Mouse (Mus musculus): ENCODE measurements around the gene Stk40. TPM values are rescaled to one million over a fixed set of nuclear protein-coding genes. Genes with fewer than 3 reads are reported as not detected.
A peak's percentile ranks its signal among the peaks of the same experiment; 100 is the strongest.

The Stk40 gene
- polyA plus RNA-seq, 1 experiment from 2014 or later: 37.7 TPM

DNA sequence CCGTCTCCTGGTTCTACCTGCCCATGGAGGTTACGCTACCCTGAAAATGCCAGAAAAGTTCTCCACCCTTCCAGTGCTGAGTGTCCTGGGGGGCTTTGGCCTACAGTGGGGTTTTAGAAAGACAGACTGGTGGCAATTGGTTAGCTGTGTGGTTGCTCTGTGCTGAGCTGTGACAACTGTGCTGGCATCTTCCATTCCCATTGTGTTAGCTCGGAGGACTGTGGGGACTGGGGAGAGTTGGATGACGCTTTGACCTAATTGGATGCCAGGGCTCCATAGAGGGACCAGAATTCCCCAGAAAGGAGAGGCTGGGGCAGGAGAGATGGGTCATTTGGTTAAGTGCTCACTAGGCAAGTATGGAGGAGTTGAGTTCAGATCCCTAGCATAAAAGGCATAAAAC, 30.5 kb downstream of the Stk40 start:
- H3K36me3 ChIP-seq: peaks cover 85% of the 10 kb centered on the region
- H3K4me2 ChIP-seq: no peak overlapping the region
- ATAC-seq (ENCODE audit: low read depth): no peak
- no peak overlapping the region for H3K27ac ChIP-seq (replicated peaks)
- H3K27me3 ChIP-seq: no peaks in the 10 kb centered on the region
- H3K9me3 ChIP-seq: no peaks in the 10 kb centered on the region
- no peak overlapping the region for H3K4me3 ChIP-seq
- H3K4me1 ChIP-seq (replicated peaks): peaks cover 41% of the 10 kb centered on the region
- H3K9ac ChIP-seq: no peak overlapping the region
- 88% methylated on average over 4 of the region's 4 CpGs for WGBS

DNA sequence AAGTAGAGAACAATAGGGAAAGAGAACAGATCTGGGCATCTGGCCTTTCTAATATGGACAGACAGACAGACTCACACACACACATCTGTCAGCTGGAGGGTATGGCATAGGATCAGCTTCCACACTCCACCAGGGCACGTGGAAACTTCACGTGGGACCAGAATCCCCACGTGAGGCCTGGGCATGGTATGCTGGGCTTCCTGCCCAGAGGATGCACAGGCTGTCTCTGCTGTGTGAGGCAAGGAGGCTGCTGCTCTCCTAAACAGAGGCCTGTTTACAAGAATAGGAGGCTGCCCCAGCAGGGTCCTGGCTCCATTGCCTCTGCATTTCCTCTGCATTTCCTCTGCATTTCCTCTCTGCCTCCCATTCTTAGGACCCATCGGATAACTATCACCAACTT, 30.9 kb downstream of the Stk40 start:
- ATAC-seq (ENCODE audit: low read depth): no peak
- Histone ChIP-seq H3K9me3 (no peaks in the 10 kb centered on the region), H3K27ac (replicated peaks) (no peak overlapping the region), H3K36me3 (peaks cover 85% of the 10 kb centered on the region), H3K4me2 (no peak overlapping the region), H3K4me3 (no peak overlapping the region), H3K4me1 (replicated peaks) (peaks cover 41% of the 10 kb centered on the region), H3K27me3 (no peaks in the 10 kb centered on the region), H3K9ac (no peak overlapping the region)
- WGBS: 88% methylated on average over 4 of the region's 4 CpGs

- Histone ChIP-seq H3K9ac (no peak overlapping the region), H3K4me1 (replicated peaks) (peaks cover 12% of the 10 kb centered on the region), H3K4me2 (no peak overlapping the region), H3K27ac (replicated peaks) (no peak overlapping the region), H3K4me3 (no peak overlapping the region), H3K27me3 (no peaks in the 10 kb centered on the region), H3K36me3 (peaks cover 75% of the 10 kb centered on the region), H3K9me3 (no peaks in the 10 kb centered on the region)
- 72% methylated on average over 4 of the region's 4 CpGs for WGBS
- no peak for ATAC-seq (ENCODE audit: low read depth)
These were observed 34.0 kb downstream of the Stk40 start for GRCm38 (mm10) chr4:126137773-126138172.

DNA sequence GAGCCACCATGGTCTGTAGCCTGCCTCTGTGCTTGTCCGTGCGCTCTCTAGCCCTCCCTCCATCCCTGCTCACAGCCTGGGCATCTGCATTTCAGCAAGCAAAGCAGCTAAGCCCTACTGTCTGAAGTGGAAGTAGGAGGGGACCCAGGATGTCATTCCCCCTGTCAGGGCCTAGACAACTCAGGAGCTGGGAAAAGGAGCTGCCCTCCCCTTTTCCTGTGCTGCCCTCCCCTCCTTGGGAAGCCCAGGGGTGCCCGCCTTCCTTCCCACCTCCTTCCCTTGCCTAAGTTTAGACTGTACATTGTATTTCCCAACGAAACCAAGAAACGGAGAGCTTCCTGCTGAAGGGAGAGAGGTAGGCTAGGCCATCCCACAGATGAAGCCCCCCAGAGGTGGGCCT, 37.3 kb downstream of the Stk40 start:
- Histone ChIP-seq H3K27me3 (no peaks in the 10 kb centered on the region), H3K9me3 (no peaks in the 10 kb centered on the region), H3K27ac (replicated peaks) (no peak overlapping the region), H3K4me2 (no peak overlapping the region), H3K9ac (no peak overlapping the region), H3K36me3 (peaks cover 48% of the 10 kb centered on the region), H3K4me3 (no peak overlapping the region), H3K4me1 (replicated peaks) (no peaks in the 10 kb centered on the region)
- no peak for ATAC-seq (ENCODE audit: low read depth)
- WGBS: 80% methylated on average over 5 of the region's 5 CpGs

GRCm38 (mm10) chr4:126145396-126145795, 41.6 kb downstream of the Stk40 start:
- H3K36me3 ChIP-seq: peaks cover 5% of the 10 kb centered on the region
- no peak for ATAC-seq (ENCODE audit: low read depth)

GRCm38 (mm10) chr4:126146974-126147532, 43.3 kb downstream of the Stk40 start:
- H3K4me3 ChIP-seq: no peak overlapping the region
- peaks cover 27% of the 10 kb centered on the region for H3K4me1 ChIP-seq (replicated peaks)
- peak overlapping the region; percentile 65 for H3K4me2 ChIP-seq
- no peaks in the 10 kb centered on the region for H3K36me3 ChIP-seq
- no peak for ATAC-seq (ENCODE audit: low read depth)
- peaks cover 44% of the 10 kb centered on the region for H3K27me3 ChIP-seq
- no peaks in the 10 kb centered on the region for H3K9me3 ChIP-seq
- WGBS: 38% methylated on average over 9 of the region's 9 CpGs
- 0 out of 2 replicates have a peak overlapping the region, but pooled peaks have one; percentile 34 for H3K9ac ChIP-seq
- no peak overlapping the region for H3K27ac ChIP-seq (replicated peaks)

More at GRCm38 (mm10) chr4:126145396-126145795, 41.6 kb downstream of the Stk40 start:
- H3K27me3 ChIP-seq: peaks cover 41% of the 10 kb centered on the region
- H3K4me1 ChIP-seq (replicated peaks): peaks cover 24% of the 10 kb centered on the region
- no peak overlapping the region for H3K27ac ChIP-seq (replicated peaks)
- no peak overlapping the region for H3K4me2 ChIP-seq
- WGBS: 61% methylated on average over 4 of the region's 4 CpGs
- no peak overlapping the region for H3K4me3 ChIP-seq
- no peaks in the 10 kb centered on the region for H3K9me3 ChIP-seq
- no peak overlapping the region for H3K9ac ChIP-seq

DNA sequence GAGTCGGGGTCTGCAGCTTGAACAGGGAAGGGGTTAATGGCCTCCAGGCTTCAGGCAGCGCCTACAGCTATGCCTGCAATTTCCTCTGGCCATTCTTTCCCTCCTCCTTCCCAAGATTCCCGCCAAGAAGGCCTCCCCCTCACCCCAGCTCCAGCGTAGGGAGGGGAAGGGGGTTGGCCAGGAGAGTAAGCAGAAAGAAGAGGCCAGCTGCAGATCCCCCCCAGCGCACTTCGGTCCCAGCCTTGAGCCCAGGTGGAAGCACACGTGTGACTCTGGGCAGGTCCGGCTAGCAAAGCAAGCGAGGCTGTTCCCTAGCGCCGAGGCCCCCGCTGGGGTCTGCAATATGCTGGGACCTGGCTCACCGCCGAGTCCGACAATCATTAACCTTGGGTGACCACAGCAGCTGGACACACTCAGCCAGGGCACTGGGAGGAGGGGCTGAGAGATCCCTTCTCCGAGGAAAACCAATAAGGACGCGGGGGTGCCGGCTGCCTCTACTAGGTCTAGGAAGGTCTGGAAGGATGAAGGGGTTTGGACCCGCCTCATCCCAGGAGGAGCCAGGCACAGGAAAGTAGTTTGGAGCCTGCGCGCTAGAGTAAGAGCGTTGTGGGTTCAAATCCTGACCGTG, 43.9 kb downstream of the Stk40 start, which contains the start of gene Eva1b:
Gene Eva1b, plus strand, starts transcription at position 212 of the 628 bp plus-strand sequence.
- Histone ChIP-seq H3K27me3 (peaks cover 44% of the 10 kb centered on the region), H3K4me1 (replicated peaks) (peaks cover 27% of the 10 kb centered on the region), H3K36me3 (no peaks in the 10 kb centered on the region), H3K4me3 (peak within 1 kb of the TSS; percentile 46), H3K27ac (replicated peaks) (peak within 1 kb of the TSS; percentile 68), H3K9me3 (no peaks in the 10 kb centered on the region), H3K4me2 (peak within 1 kb of the TSS; percentile 65), H3K9ac (peak within 1 kb of the TSS; percentile 68)
- 0 out of 2 replicates have a peak, but pooled peaks have one; percentile 36 for ATAC-seq (ENCODE audit: low read depth)
- 2% methylated on average over 23 of the region's 24 CpGs for WGBS

GRCm38 (mm10) chr4:126148161-126148961, 44.6 kb downstream of the Stk40 start:
- Histone ChIP-seq H3K4me1 (replicated peaks) (peaks cover 27% of the 10 kb centered on the region), H3K4me2 (peak overlapping the region; percentile 65), H3K27ac (replicated peaks) (peak overlapping the region; percentile 68), H3K9me3 (no peaks in the 10 kb centered on the region), H3K27me3 (peaks cover 44% of the 10 kb centered on the region), H3K4me3 (peak overlapping the region; percentile 46), H3K9ac (peak overlapping the region; percentile 68), H3K36me3 (no peaks in the 10 kb centered on the region)
- 1% methylated on average over 55 of the region's 67 CpGs for WGBS
- ATAC-seq (ENCODE audit: low read depth): 0 out of 2 replicates have a peak, but pooled peaks have one; percentile 32

- Histone ChIP-seq H3K4me1 (replicated peaks) (peaks cover 27% of the 10 kb centered on the region), H3K36me3 (no peaks in the 10 kb centered on the region), H3K9ac (peak overlapping the region; percentile 68), H3K4me2 (peak overlapping the region; percentile 65), H3K4me3 (peak overlapping the region; percentile 46), H3K9me3 (no peaks in the 10 kb centered on the region), H3K27ac (replicated peaks) (peak overlapping the region; percentile 68), H3K27me3 (peaks cover 44% of the 10 kb centered on the region)
- 0 out of 2 replicates have a peak, but pooled peaks have one; percentile 15 for ATAC-seq (ENCODE audit: low read depth)
- 23% methylated on average over 42 of the region's 42 CpGs for WGBS
These were observed 45.4 kb downstream of the Stk40 start for GRCm38 (mm10) chr4:126149041-126149676.

- Histone ChIP-seq H3K4me1 (replicated peaks) (peaks cover 30% of the 10 kb centered on the region), H3K27ac (replicated peaks) (0 out of 2 replicates have a peak overlapping the region, but pooled peaks have one; percentile 68), H3K4me3 (peak overlapping the region; percentile 46), H3K9me3 (no peaks in the 10 kb centered on the region), H3K4me2 (peak overlapping the region; percentile 65), H3K9ac (0 out of 2 replicates have a peak overlapping the region, but pooled peaks have one; percentile 68), H3K27me3 (peaks cover 44% of the 10 kb centered on the region), H3K36me3 (no peaks in the 10 kb centered on the region)
- WGBS: 58% methylated on average over 10 of the region's 10 CpGs
- no peak for ATAC-seq (ENCODE audit: low read depth)
These were observed 46.0 kb downstream of the Stk40 start for GRCm38 (mm10) chr4:126149798-126150197.

DNA sequence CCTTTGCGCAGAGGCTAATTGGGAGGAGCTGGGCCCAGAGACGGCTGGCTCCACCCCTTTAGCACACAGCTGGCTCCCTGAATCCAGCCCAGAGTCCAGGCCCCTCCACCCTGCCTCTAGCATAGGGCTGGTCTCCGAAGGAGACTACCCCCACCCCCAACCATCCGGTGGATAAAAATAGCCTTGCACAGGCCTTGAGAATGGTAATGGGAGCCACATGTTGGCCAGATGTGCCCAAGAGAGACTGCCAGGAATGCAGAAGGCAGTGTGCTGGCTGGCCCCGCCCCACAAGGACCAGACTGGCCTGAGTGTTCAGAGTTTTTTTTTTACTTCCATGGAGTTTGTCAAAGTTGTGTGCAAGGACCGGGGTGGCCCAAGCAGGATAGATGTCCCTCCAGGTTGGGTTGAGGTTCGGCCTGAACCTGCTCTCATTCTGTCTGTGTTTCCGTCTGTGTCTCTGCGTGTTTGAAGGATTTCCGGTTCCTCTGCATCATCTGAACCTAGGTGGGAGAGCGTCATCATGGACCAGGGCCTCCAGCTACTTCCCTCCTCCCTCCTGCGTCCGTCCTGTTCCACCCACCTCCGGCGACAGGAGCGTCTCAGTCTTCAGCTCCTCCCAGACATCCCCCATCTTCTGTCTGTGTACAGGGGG, 46.7 kb downstream of the Stk40 start:
- no peak overlapping the region for H3K9ac ChIP-seq
- peaks cover 30% of the 10 kb centered on the region for H3K4me1 ChIP-seq (replicated peaks)
- H3K9me3 ChIP-seq: no peaks in the 10 kb centered on the region
- 0 out of 2 replicates have a peak overlapping the region, but pooled peaks have one; percentile 68 for H3K27ac ChIP-seq (replicated peaks)
- WGBS: 64% methylated on average over 16 of the region's 16 CpGs
- ATAC-seq (ENCODE audit: low read depth): peak; percentile 9; the same call in 1 of the 2 replicates
- peak overlapping the region; percentile 46 for H3K4me3 ChIP-seq
- H3K36me3 ChIP-seq: no peaks in the 10 kb centered on the region
- H3K4me2 ChIP-seq: peak overlapping the region; percentile 65; the same call in 1 of the 2 replicates
- peaks cover 44% of the 10 kb centered on the region for H3K27me3 ChIP-seq
